ENCODE assay signal across 17 mouse cellular contexts in genomic region chr3:66536673-66537072, GRCm38 (mm10).
A peak's percentile ranks its signal among the peaks of the same experiment; 100 is the strongest.
DNase-seq lines count a peak whose midpoint lies in the region; ATAC-seq and TF ChIP-seq lines count a peak whose summit lies in the region.
"Had no signal": no experiment of that assay in that cellular context is flagged by ENCODE, and none has a peak within 500 bp of the region (broad histone marks: within the 10 kb centered on the region; RNA-seq: fewer than 3 reads in every experiment).

No protein-coding gene starts in this region.

- peak; percentile 9 for DNase-seq in forebrain, postnatal 0 days
- no peak for DNase-seq in hindbrain, postnatal 0 days (ENCODE audit: low spot score)
- DNase-seq in heart, embryonic 10.5 days (ENCODE audit: low spot score), result no peak
- no peak for DNase-seq in ovary, postnatal 10 days (ENCODE audit: low spot score)
- DNase-seq in left cerebral cortex, postnatal 14 days (ENCODE audit: low spot score in 2 of 2), result no peak
- no peak for DNase-seq in urinary bladder, postnatal 36 days (ENCODE audit: low spot score in 2 of 2)
- DNase-seq: adrenal gland, postnatal 36 days; cerebellum, adult 2 months; kidney, adult 18-20 months; kidney, postnatal 25 days; right cerebral cortex, adult 18-20 months had no signal

- H3K4me1 ChIP-seq in forebrain, embryonic 13.5 days, result peaks cover 23% of the 10 kb centered on the region
- 0 out of 2 replicates have a peak, but pooled peaks cover 4% of the 10 kb centered on the region for H3K4me1 ChIP-seq in forebrain, postnatal 0 days (ENCODE audit: insufficient read depth)
- H3K4me1 ChIP-seq in hindbrain, postnatal 0 days (ENCODE audit: insufficient read depth, low read length), result no peaks in the 10 kb centered on the region; the same call in 1 of the 2 replicates
- peaks cover 35% of the 10 kb centered on the region for H3K4me1 ChIP-seq in midbrain, embryonic 13.5 days (replicated peaks)
- H3K4me1 ChIP-seq in heart, embryonic 10.5 days, result no peaks in the 10 kb centered on the region
- H3K4me1 ChIP-seq: liver, embryonic 15.5 days had no signal

- no peaks in the 10 kb centered on the region for H3K9me3 ChIP-seq in forebrain, embryonic 13.5 days (replicated peaks)
- no peaks in the 10 kb centered on the region for H3K9me3 ChIP-seq in forebrain, postnatal 0 days (ENCODE audit: low read length)
- no peaks in the 10 kb centered on the region for H3K9me3 ChIP-seq in hindbrain, postnatal 0 days (ENCODE audit: low read length)
- no peaks in the 10 kb centered on the region for H3K9me3 ChIP-seq in midbrain, embryonic 13.5 days
- no peaks in the 10 kb centered on the region for H3K9me3 ChIP-seq in heart, embryonic 10.5 days
- H3K9me3 ChIP-seq: liver, embryonic 15.5 days had no signal

- peak; percentile 44; the same call in 1 of the 2 replicates for ATAC-seq in forebrain, embryonic 13.5 days
- peak; percentile 34 for ATAC-seq in forebrain, postnatal 0 days
- ATAC-seq in hindbrain, postnatal 0 days, result peak; percentile 28
- peak; percentile 47; the same call in 1 of the 2 replicates for ATAC-seq in midbrain, embryonic 13.5 days
- ATAC-seq: activated CD4-positive, CD25-positive, alpha-beta regulatory T cell, adult 4 months; lung, postnatal 0 days; Patski had no signal

- intact Hi-C loops in left cerebral cortex, postnatal 14 days (cut with DNase I), result no loop called here

- TF ChIP-seq CTCF in forebrain, postnatal 0 days (IDR thresholded peaks at IDR 0.05; ENCODE audit: low read depth), result no peak
- TF ChIP-seq CTCF in hindbrain, postnatal 0 days (IDR thresholded peaks at IDR 0.05; ENCODE audit: low read depth), result no peak

- H3K27ac ChIP-seq in forebrain, embryonic 13.5 days, result no peak overlapping the region
- 0 out of 2 replicates have a peak overlapping the region, but pooled peaks have one; percentile 23 for H3K27ac ChIP-seq in forebrain, postnatal 0 days (ENCODE audit: low read depth, low read length)
- H3K27ac ChIP-seq in hindbrain, postnatal 0 days, result no peak overlapping the region; the same call in 1 of the 2 replicates
- peak overlapping the region; percentile 83 for H3K27ac ChIP-seq in midbrain, embryonic 13.5 days
- H3K27ac ChIP-seq in heart, embryonic 10.5 days, result no peak overlapping the region
- H3K27ac ChIP-seq: liver, embryonic 15.5 days had no signal

- no peak overlapping the region for H3K9ac ChIP-seq in forebrain, embryonic 13.5 days
- H3K9ac ChIP-seq in forebrain, postnatal 0 days, result no peak overlapping the region
- no peak overlapping the region for H3K9ac ChIP-seq in hindbrain, postnatal 0 days (replicated peaks; ENCODE audit: low read length)
- H3K9ac ChIP-seq in midbrain, embryonic 13.5 days (replicated peaks), result no peak overlapping the region
- H3K9ac ChIP-seq: liver, embryonic 15.5 days had no signal

- WGBS in forebrain, embryonic 13.5 days, result 68% methylated on average over 11 of the region's 11 CpGs
- WGBS in forebrain, postnatal 0 days, result 63% methylated on average over 11 of the region's 11 CpGs
- WGBS in hindbrain, postnatal 0 days, result 47% methylated on average over 11 of the region's 11 CpGs
- WGBS in midbrain, embryonic 13.5 days, result 58% methylated on average over 11 of the region's 11 CpGs
- 86% methylated on average over 11 of the region's 11 CpGs for WGBS in heart, embryonic 10.5 days

- no peak overlapping the region for H3K4me3 ChIP-seq in forebrain, embryonic 13.5 days
- no peak overlapping the region for H3K4me3 ChIP-seq in forebrain, postnatal 0 days (ENCODE audit: low read depth, low read length)
- H3K4me3 ChIP-seq in hindbrain, postnatal 0 days (ENCODE audit: low read length), result no peak overlapping the region
- no peak overlapping the region for H3K4me3 ChIP-seq in midbrain, embryonic 13.5 days (replicated peaks)
- no peak overlapping the region for H3K4me3 ChIP-seq in heart, embryonic 10.5 days
- H3K4me3 ChIP-seq: liver, embryonic 15.5 days had no signal

- peaks cover 9% of the 10 kb centered on the region; the same call in 1 of the 2 replicates for H3K27me3 ChIP-seq in forebrain, embryonic 13.5 days
- no peaks in the 10 kb centered on the region for H3K27me3 ChIP-seq in forebrain, postnatal 0 days (ENCODE audit: insufficient read depth, low read length)
- no peaks in the 10 kb centered on the region for H3K27me3 ChIP-seq in hindbrain, postnatal 0 days (ENCODE audit: insufficient read depth, low read length)
- no peaks in the 10 kb centered on the region for H3K27me3 ChIP-seq in midbrain, embryonic 13.5 days
- no peaks in the 10 kb centered on the region for H3K27me3 ChIP-seq in heart, embryonic 10.5 days (ENCODE audit: insufficient read depth, poor library complexity, severe bottlenecking)
- H3K27me3 ChIP-seq: liver, embryonic 15.5 days had no signal

- H3K36me3 ChIP-seq in forebrain, embryonic 13.5 days (ENCODE audit: poor library complexity, severe bottlenecking), result no peaks in the 10 kb centered on the region
- H3K36me3 ChIP-seq in forebrain, postnatal 0 days (ENCODE audit: insufficient read depth), result no peaks in the 10 kb centered on the region
- H3K36me3 ChIP-seq in hindbrain, postnatal 0 days (ENCODE audit: insufficient read depth, low read length), result no peaks in the 10 kb centered on the region
- no peaks in the 10 kb centered on the region for H3K36me3 ChIP-seq in midbrain, embryonic 13.5 days
- no peaks in the 10 kb centered on the region for H3K36me3 ChIP-seq in heart, embryonic 10.5 days
- H3K36me3 ChIP-seq: liver, embryonic 15.5 days had no signal

- no peak overlapping the region for H3K4me2 ChIP-seq in forebrain, embryonic 13.5 days
- H3K4me2 ChIP-seq in forebrain, postnatal 0 days (ENCODE audit: low read depth), result no peak overlapping the region
- no peak overlapping the region for H3K4me2 ChIP-seq in hindbrain, postnatal 0 days (ENCODE audit: low read depth, low read length)
- no peak overlapping the region for H3K4me2 ChIP-seq in midbrain, embryonic 13.5 days (replicated peaks)
- H3K4me2 ChIP-seq: liver, embryonic 15.5 days had no signal

Comparison
In these comparisons a context has a peak if more than half of its experiments do, and no peak if none do; other contexts are left out.
1. H3K27ac ChIP-seq: peak in forebrain, postnatal 0 days (single experiment) and midbrain, embryonic 13.5 days (single experiment); none in forebrain, embryonic 13.5 days (single experiment), hindbrain, postnatal 0 days (single experiment) and heart, embryonic 10.5 days (single experiment).
2. Peak in every context shown above with its lines, with median percentiles within 50 percentile points of each other: ATAC-seq.